ENCODE assay signal across 29 mouse cellular contexts in genomic region chr19:40459338-40459737, GRCm38 (mm10). TPM values are rescaled to one million over a fixed set of nuclear protein-coding genes. Genes with fewer than 3 reads are reported as not detected.
DNase-seq lines count a peak whose midpoint lies in the region; ATAC-seq and TF ChIP-seq lines count a peak whose summit lies in the region.
"Had no signal": no experiment of that assay in that cellular context is flagged by ENCODE, and none has a peak within 500 bp of the region (broad histone marks: within the 10 kb centered on the region; RNA-seq: fewer than 3 reads in every experiment).

No protein-coding gene starts in this region.

- H3K4me2 ChIP-seq in heart, postnatal 0 days (ENCODE audit: low read depth, low read length) = no peak overlapping the region
- H3K4me2 ChIP-seq in heart, embryonic 12.5 days = no peak overlapping the region
- H3K4me2 ChIP-seq in lung, embryonic 14.5 days = no peak overlapping the region
- H3K4me2 ChIP-seq in forebrain, embryonic 16.5 days (ENCODE audit: low read length) = no peak overlapping the region
- H3K4me2 ChIP-seq: embryonic facial prominence, embryonic 13.5 days; forebrain, embryonic 13.5 days; heart, embryonic 11.5 days; hindbrain, embryonic 14.5 days had no signal

- no peaks in the 10 kb centered on the region for H3K9me3 ChIP-seq in heart, postnatal 0 days (replicated peaks; ENCODE audit: control insufficient read depth, low read length)
- no peaks in the 10 kb centered on the region for H3K9me3 ChIP-seq in heart, embryonic 12.5 days (replicated peaks)
- H3K9me3 ChIP-seq in lung, embryonic 14.5 days (ENCODE audit: low read depth, low read length) = no peaks in the 10 kb centered on the region
- H3K9me3 ChIP-seq in MEL (replicated peaks; ENCODE audit: insufficient read depth, low read length) = no peaks in the 10 kb centered on the region
- no peaks in the 10 kb centered on the region for H3K9me3 ChIP-seq in forebrain, embryonic 16.5 days (ENCODE audit: control insufficient read depth, low read length)
- H3K9me3 ChIP-seq: embryonic facial prominence, embryonic 10.5 days; embryonic facial prominence, embryonic 13.5 days; forebrain, embryonic 10.5 days; forebrain, embryonic 13.5 days; G1E; hindbrain, embryonic 10.5 days had no signal

- no peak overlapping the region for H3K9ac ChIP-seq in heart, postnatal 0 days (replicated peaks; ENCODE audit: low read depth, low read length)
- no peak overlapping the region for H3K9ac ChIP-seq in heart, embryonic 12.5 days
- no peak overlapping the region for H3K9ac ChIP-seq in lung, embryonic 14.5 days
- no peak overlapping the region for H3K9ac ChIP-seq in MEL (ENCODE audit: control insufficient read depth, low read depth, low read length, poor library complexity, severe bottlenecking)
- H3K9ac ChIP-seq in forebrain, embryonic 16.5 days (replicated peaks; ENCODE audit: low read depth, low read length) = no peak overlapping the region
- H3K9ac ChIP-seq: embryonic facial prominence, embryonic 13.5 days; forebrain, embryonic 13.5 days; forebrain, postnatal 0 days; hindbrain, embryonic 14.5 days had no signal

- no peaks in the 10 kb centered on the region for H3K79me2 ChIP-seq in MEL (ENCODE audit: control insufficient read depth, insufficient read depth, low read length, poor library complexity)

- no peaks in the 10 kb centered on the region for H3K27me3 ChIP-seq in heart, postnatal 0 days (ENCODE audit: control insufficient read depth, insufficient read depth, low read length)
- H3K27me3 ChIP-seq in heart, embryonic 12.5 days (replicated peaks) = no peaks in the 10 kb centered on the region
- no peaks in the 10 kb centered on the region for H3K27me3 ChIP-seq in lung, embryonic 14.5 days (ENCODE audit: insufficient read depth, low read length)
- no peaks in the 10 kb centered on the region for H3K27me3 ChIP-seq in MEL (ENCODE audit: control insufficient read depth in 1 of 2, insufficient read depth in 2 of 2, low read length in 2 of 2)
- H3K27me3 ChIP-seq in forebrain, embryonic 16.5 days (replicated peaks; ENCODE audit: control insufficient read depth, insufficient read depth, low read length) = no peaks in the 10 kb centered on the region
- H3K27me3 ChIP-seq: CH12.LX; embryonic facial prominence, embryonic 13.5 days; forebrain, embryonic 13.5 days had no signal

- no peaks in the 10 kb centered on the region for H3K36me3 ChIP-seq in heart, postnatal 0 days (replicated peaks; ENCODE audit: control insufficient read depth, insufficient read depth, low read length)
- no peaks in the 10 kb centered on the region for H3K36me3 ChIP-seq in heart, embryonic 12.5 days
- H3K36me3 ChIP-seq in lung, embryonic 14.5 days (ENCODE audit: insufficient read depth) = no peaks in the 10 kb centered on the region
- peaks cover 0 to 3% of the 10 kb centered on the region in 2 experiments; a peak in 2 of 4 replicates for H3K36me3 ChIP-seq in MEL (ENCODE audit: control insufficient read depth in 1 of 2, insufficient read depth in 2 of 2, low read length in 2 of 2)
- no peaks in the 10 kb centered on the region for H3K36me3 ChIP-seq in forebrain, embryonic 16.5 days (ENCODE audit: control insufficient read depth, insufficient read depth)
- H3K36me3 ChIP-seq: embryonic facial prominence, embryonic 10.5 days; embryonic facial prominence, embryonic 13.5 days; forebrain, embryonic 10.5 days; hindbrain, embryonic 10.5 days had no signal

- H3K4me3 ChIP-seq in heart, postnatal 0 days (ENCODE audit: low read depth, low read length) = no peak overlapping the region
- H3K4me3 ChIP-seq in heart, embryonic 12.5 days = no peak overlapping the region
- no peak overlapping the region for H3K4me3 ChIP-seq in lung, embryonic 14.5 days (ENCODE audit: low read depth, low read length)
- H3K4me3 ChIP-seq in MEL (ENCODE audit: control insufficient read depth in 1 of 2, insufficient read depth in 1 of 2, low read depth in 2 of 2, low read length in 2 of 2) = no peak overlapping the region
- H3K4me3 ChIP-seq in embryonic fibroblast, embryonic 13.5 days (ENCODE audit: insufficient read depth, low read length) = no peak overlapping the region
- H3K4me3 ChIP-seq in forebrain, embryonic 16.5 days (replicated peaks; ENCODE audit: low read length) = no peak overlapping the region
- H3K4me3 ChIP-seq: embryonic facial prominence, embryonic 10.5 days; embryonic facial prominence, embryonic 13.5 days; forebrain, embryonic 10.5 days; forebrain, embryonic 13.5 days; gastrocnemius, adult 2 months; hindbrain, embryonic 10.5 days had no signal

- TF ChIP-seq EP300 in heart, postnatal 0 days (IDR thresholded peaks at IDR 0.05; ENCODE audit: low read depth) = no peak
- TF ChIP-seq EP300 in MEL (IDR thresholded peaks at IDR 0.05; ENCODE audit: low read depth in 1 of 2, low read length in 2 of 2) = peak in 1 of 2 experiments; percentile 58; a peak in 2 of 4 replicates

- H3K4me1 ChIP-seq in heart, postnatal 0 days (ENCODE audit: control insufficient read depth, insufficient read depth) = peaks cover 14% of the 10 kb centered on the region; the same call in 1 of the 2 replicates
- peaks cover 51% of the 10 kb centered on the region for H3K4me1 ChIP-seq in heart, embryonic 12.5 days (replicated peaks)
- no peaks in the 10 kb centered on the region; the same call in 1 of the 2 replicates for H3K4me1 ChIP-seq in lung, embryonic 14.5 days (ENCODE audit: insufficient read depth)
- H3K4me1 ChIP-seq in MEL (ENCODE audit: control insufficient read depth in 1 of 2, insufficient read depth in 2 of 2, low read length in 2 of 2) = peaks cover 1 to 16% of the 10 kb centered on the region in 2 experiments; a peak in 3 of 4 replicates
- peaks cover 22% of the 10 kb centered on the region for H3K4me1 ChIP-seq in embryonic fibroblast, embryonic 13.5 days (ENCODE audit: control insufficient read depth, insufficient read depth, low read length)
- H3K4me1 ChIP-seq in forebrain, embryonic 16.5 days (replicated peaks; ENCODE audit: control insufficient read depth, insufficient read depth, low read length) = peaks cover 8% of the 10 kb centered on the region

- no peak for TF ChIP-seq RAD21 in MEL (IDR thresholded peaks at IDR 0.05; ENCODE audit: low read depth, low read length)

- WGBS in heart, postnatal 0 days = 8% methylated on average over 1 of the region's 1 CpGs
- 4% methylated on average over 1 of the region's 1 CpGs for WGBS in heart, embryonic 12.5 days
- WGBS in lung, embryonic 14.5 days = 14% methylated on average over 1 of the region's 1 CpGs
- WGBS in forebrain, embryonic 16.5 days = 40% methylated on average over 1 of the region's 1 CpGs

- no peak for TF ChIP-seq CTCF in heart, postnatal 0 days (IDR thresholded peaks at IDR 0.05; ENCODE audit: low read depth)
- no peak for TF ChIP-seq CTCF in lung, embryonic 14.5 days (IDR thresholded peaks at IDR 0.05; ENCODE audit: low read depth)
- no peak for TF ChIP-seq CTCF in MEL (IDR thresholded peaks at IDR 0.05 in 2 of 3, conservative IDR thresholded peaks at IDR 0.05 in 1 of 3; ENCODE audit: control insufficient read depth in 1 of 3, insufficient read depth in 1 of 3, low read depth in 2 of 3, low read length in 3 of 3, poor library complexity in 1 of 3, severe bottlenecking in 1 of 3)
- TF ChIP-seq CTCF in embryonic fibroblast, embryonic 13.5 days (IDR thresholded peaks at IDR 0.05; ENCODE audit: borderline replicate concordance, insufficient read depth, low read length) = no peak

- no peak for ATAC-seq in heart, postnatal 0 days (ENCODE audit: insufficient read depth, low read depth)
- ATAC-seq in heart, embryonic 12.5 days (ENCODE audit: insufficient number of reproducible peaks, low FRiP score) = no peak
- ATAC-seq in lung, embryonic 14.5 days (ENCODE audit: insufficient read depth) = no peak
- no peak for ATAC-seq in forebrain, embryonic 16.5 days
- ATAC-seq: activated CD4-positive, CD25-positive, alpha-beta regulatory T cell, adult 4 months; forebrain, embryonic 13.5 days; forebrain, postnatal 0 days had no signal

- peak overlapping the region; percentile 4; the same call in 1 of the 2 replicates for H3K27ac ChIP-seq in heart, postnatal 0 days (ENCODE audit: low read depth)
- H3K27ac ChIP-seq in heart, embryonic 12.5 days (ENCODE audit: poor library complexity, severe bottlenecking) = no peak overlapping the region
- H3K27ac ChIP-seq in lung, embryonic 14.5 days (ENCODE audit: low read depth) = 0 out of 2 replicates have a peak overlapping the region, but pooled peaks have one; percentile 27
- no peak overlapping the region for H3K27ac ChIP-seq in MEL (ENCODE audit: control insufficient read depth, low read depth, low read length)
- H3K27ac ChIP-seq in embryonic fibroblast, embryonic 13.5 days (ENCODE audit: insufficient read depth, low read length) = peak overlapping the region; percentile 21; the same call in 1 of the 2 replicates
- H3K27ac ChIP-seq in forebrain, embryonic 16.5 days (ENCODE audit: low read length) = no peak overlapping the region
- H3K27ac ChIP-seq: embryonic facial prominence, embryonic 10.5 days; embryonic facial prominence, embryonic 13.5 days; forebrain, embryonic 10.5 days; forebrain, embryonic 13.5 days; gastrocnemius, adult 2 months; hindbrain, embryonic 10.5 days; hindbrain, embryonic 14.5 days had no signal

- DNase-seq in heart, postnatal 0 days (ENCODE audit: low spot score) = no peak
- DNase-seq in lung, embryonic 14.5 days = no peak
- no peak for DNase-seq in lung, postnatal 10 days
- peak; percentile 36 for DNase-seq in MEL (ENCODE audit: low read depth, low spot score)
- DNase-seq: adrenal gland, adult 8-10 months; adrenal gland, postnatal 25 days; B cell, adult 2 months; cerebellum, adult 11-12 months; cerebellum, adult 8-10 months; cerebellum, postnatal 36 days; embryo, embryonic 11 days; forebrain, postnatal 0 days; gastrocnemius, adult 2 months; gastrocnemius, postnatal 14 days; heart, adult 11 months; heart, postnatal 36 days had no signal

- TF ChIP-seq POLR2A in MEL (IDR thresholded peaks at IDR 0.05; ENCODE audit: control insufficient read depth in 1 of 2, insufficient read depth in 1 of 2, low read depth in 1 of 2, low read length in 2 of 2, poor library complexity in 1 of 2) = no peak
- no peak for TF ChIP-seq POLR2A in embryonic fibroblast, embryonic 13.5 days (IDR thresholded peaks at IDR 0.05; ENCODE audit: low read depth, low read length)

TF ChIP-seq in MEL, 35 proteins besides CTCF, POLR2A, EP300 and RAD21 (continues in another document):
- peak; percentile 94 for TF ChIP-seq RCOR1 (IDR thresholded peaks at IDR 0.05; ENCODE audit: low read depth, low read length)

RNA-seq across cellular contexts. Expression of gene Sorbs1, which starts 54.2 kb away (rescaled TPM):
- 77.7 and 140 TPM in 2 replicates for total RNA-seq in heart, postnatal 0 days (2014; rRNA removed; ENCODE audit: low replicate concordance)
- 153 and 159 TPM in 2 replicates for polyA plus RNA-seq in heart, postnatal 0 days (2015; fragmentation: Nextera tagmentation; extraction: Ambion mirVana)
- polyA plus RNA-seq in heart, embryonic 12.5 days (2016; fragmentation: Nextera tagmentation; extraction: Ambion mirVana) = 86.6 and 89.3 TPM in 2 replicates
- 46.6 and 50.7 TPM in 2 replicates for polyA plus RNA-seq in lung, embryonic 14.5 days (2014; fragmentation: Nextera tagmentation; extraction: Ambion mirVana)
- total RNA-seq in MEL (2012; rRNA removed) = 1.3 and 2.2 TPM in 2 replicates
- polyA plus RNA-seq in MEL (2012; ENCODE audit: insufficient read depth in 1 of 2, insufficient read length in 2 of 2, low read depth in 1 of 2, low replicate concordance in 2 of 2, missing spikeins in 1 of 2) = 1 to 10 TPM in 1 of 2 experiments, not detected in 1; 5.3 TPM
- 111 and 180 TPM in 2 replicates for polyA plus RNA-seq in embryonic fibroblast, embryonic 13.5 days (2011; ENCODE audit: insufficient read length, low read depth, missing spikeins)
- polyA plus RNA-seq in forebrain, embryonic 16.5 days (2015; fragmentation: Nextera tagmentation; extraction: Ambion mirVana) = 112 and 128 TPM in 2 replicates

Comparison
In these comparisons a context has a peak if more than half of its experiments do, and no peak if none do; other contexts are left out.
1. H3K27ac ChIP-seq: peak in heart, postnatal 0 days (single experiment), lung, embryonic 14.5 days (single experiment) and embryonic fibroblast, embryonic 13.5 days (single experiment); none in heart, embryonic 12.5 days (single experiment), MEL (single experiment) and forebrain, embryonic 16.5 days (single experiment).